Mouse (Mus musculus) stomach, postnatal 0 days (tissue): ENCODE measurements around the gene Mrps11. TPM values are rescaled to one million over a fixed set of nuclear protein-coding genes. Genes with fewer than 3 reads are reported as not detected.

Source experiments
- ATAC-seq: fragments of 200-750 bp; cut with Nextera tagmentation; 2 replicates; pipeline ENCODE4 v1.8.0; 2017; ENCODE audit not compliant: low FRiP score, low TSS enrichment
- DNase-seq: peaks from one replicate; pipeline ENCODE4 v3.0.0-alpha.2; 2016; ENCODE audit warnings: low spot score
- H3K27ac ChIP-seq: fragments of 300-500 bp; sonication (generic); replicated peaks from 2 replicates; pipeline ENCODE4 v1.5.1; 2014; ENCODE audit warnings: mild to moderate bottlenecking, control low read depth
- H3K27me3 ChIP-seq: fragments of 300-500 bp; sonication (generic); 2 replicates; pipeline ENCODE4 v1.6.1; 2014; ENCODE audit warnings: low read length; ENCODE audit not compliant: control insufficient read depth, insufficient read depth
- H3K36me3 ChIP-seq: fragments of 300-500 bp; sonication (generic); 2 replicates; pipeline ENCODE4 v1.6.1; 2014; ENCODE audit warnings: low read length, mixed read lengths; ENCODE audit not compliant: control insufficient read depth, insufficient read depth
- H3K4me1 ChIP-seq: fragments of 300-500 bp; sonication (generic); replicated peaks from 2 replicates; pipeline ENCODE4 v1.6.1; 2014; ENCODE audit warnings: antibody characterized with exemption; ENCODE audit not compliant: control insufficient read depth, insufficient read depth
- H3K4me2 ChIP-seq: fragments of 300-500 bp; sonication (generic); replicated peaks from 2 replicates; pipeline ENCODE4 v1.6.1; 2014; ENCODE audit warnings: low read depth, mild to moderate bottlenecking, control low read depth, moderate library complexity
- H3K4me3 ChIP-seq: fragments of 300-500 bp; sonication (generic); 2 replicates; pipeline ENCODE4 v1.5.1; 2014; ENCODE audit warnings: low read depth, low read length, control low read depth
- H3K9ac ChIP-seq: fragments of 300-500 bp; sonication (generic); 2 replicates; pipeline ENCODE4 v1.6.1; 2014; ENCODE audit warnings: mild to moderate bottlenecking, low read length, control low read depth, mixed read lengths
- H3K9me3 ChIP-seq: fragments of 300-500 bp; sonication (generic); 2 replicates; pipeline ENCODE4 v1.6.1; 2016; ENCODE audit warnings: low read length; ENCODE audit not compliant: control insufficient read depth
- CTCF ChIP-seq: IDR thresholded peaks from 2 replicates; pipeline ENCODE4 v1.5.1; 2016; ENCODE audit warnings: antibody characterized with exemption, low read depth, mild to moderate bottlenecking, moderate library complexity
- EP300 ChIP-seq: optimal IDR thresholded peaks from 2 replicates; pipeline ENCODE3; 2016; ENCODE audit warnings: antibody characterized with exemption
- WGBS: fragments of 180-500 bp; shearing (Covaris S2); extraction: QIAGEN DNeasy Blood & Tissue Kit; methylation state at CpG from one replicate; pipeline ENCODE4 v1.1.7; 2014; 5-methylcytosine and 5-hydroxymethylcytosine counted together
- polyA plus RNA-seq: library from polyadenylated mRNA; unstranded; fragments of >200 nt; fragmentation: Nextera tagmentation; extraction: Ambion mirVana; gene quantifications from 2 replicates; pipeline ENCODE4 v1.2.1, GENCODE M21; 2015

Gene Mrps11
- 40.0 and 41.1 TPM in 2 replicates for polyA plus RNA-seq

- TF ChIP-seq CTCF (no peak), EP300 (no peak)
- WGBS = under 1% methylated on average over 44 of the region's 44 CpGs
- Histone ChIP-seq H3K4me3 (peak within 1 kb of the TSS; percentile 86), H3K27me3 (no peaks in the 10 kb centered on the region), H3K27ac (peak within 1 kb of the TSS; percentile 19; the same call in 1 of the 2 replicates), H3K9ac (peak within 1 kb of the TSS; percentile 86), H3K36me3 (peaks cover 5% of the 10 kb centered on the region), H3K4me2 (peak within 1 kb of the TSS; percentile 91), H3K4me1 (peaks cover 5% of the 10 kb centered on the region; the same call in 1 of the 2 replicates), H3K9me3 (no peaks in the 10 kb centered on the region)
- ATAC-seq (peak; percentile 99), DNase-seq (peak; percentile 89)
These were observed at the start of gene Mrps11, which contains the start of gene Mrpl46 for GRCm38 (mm10) chr7:78782639-78783581. Mrps11 (plus strand) TSS chr7:78783119. Mrpl46 (minus strand) TSS chr7:78783531.

GRCm38 (mm10) chr7:78737196-78737595, 45.7 kb upstream of the Mrps11 start:
- Histone ChIP-seq H3K4me2 (no peak overlapping the region), H3K4me3 (no peak overlapping the region), H3K9me3 (no peaks in the 10 kb centered on the region), H3K36me3 (no peaks in the 10 kb centered on the region), H3K27ac (no peak overlapping the region), H3K27me3 (no peaks in the 10 kb centered on the region), H3K4me1 (no peaks in the 10 kb centered on the region), H3K9ac (no peak overlapping the region)
- TF ChIP-seq CTCF (no peak), EP300 (no peak)
- DNase-seq (no peak), ATAC-seq (no peak)
- WGBS = 87% methylated on average over 6 of the region's 6 CpGs

GRCm38 (mm10) chr7:78737614-78738210, 45.2 kb upstream of the Mrps11 start, which contains the start of gene Ntrk3:
Ntrk3 (minus strand) TSS chr7:78738012.
- DNase-seq = no peak
- no peaks in the 10 kb centered on the region for H3K4me1 ChIP-seq
- H3K4me2 ChIP-seq = no peak within 1 kb of the TSS
- no peaks in the 10 kb centered on the region for H3K27me3 ChIP-seq
- no peak for ATAC-seq
- TF ChIP-seq CTCF = no peak
- no peak for TF ChIP-seq EP300
- H3K27ac ChIP-seq = no peak within 1 kb of the TSS
- WGBS = 78% methylated on average over 5 of the region's 5 CpGs
- no peak within 1 kb of the TSS for H3K4me3 ChIP-seq
- H3K9me3 ChIP-seq = no peaks in the 10 kb centered on the region
- no peak within 1 kb of the TSS for H3K9ac ChIP-seq
- H3K36me3 ChIP-seq = no peaks in the 10 kb centered on the region

GRCm38 (mm10) chr7:78739351-78740000, 43.4 kb upstream of the Mrps11 start:
- H3K27me3 ChIP-seq = no peaks in the 10 kb centered on the region
- H3K4me1 ChIP-seq = no peaks in the 10 kb centered on the region
- no peak overlapping the region for H3K27ac ChIP-seq
- no peak for ATAC-seq
- WGBS = 72% methylated on average over 8 of the region's 8 CpGs
- no peaks in the 10 kb centered on the region for H3K36me3 ChIP-seq
- H3K4me2 ChIP-seq = no peak overlapping the region
- H3K9ac ChIP-seq = no peak overlapping the region
- TF ChIP-seq EP300 = no peak
- no peak for TF ChIP-seq CTCF
- DNase-seq = no peak
- no peaks in the 10 kb centered on the region for H3K9me3 ChIP-seq
- H3K4me3 ChIP-seq = no peak overlapping the region

- no peak overlapping the region for H3K4me3 ChIP-seq
- H3K9me3 ChIP-seq = no peaks in the 10 kb centered on the region
- no peak overlapping the region for H3K9ac ChIP-seq
- DNase-seq (no peak), ATAC-seq (no peak)
- H3K4me2 ChIP-seq = no peak overlapping the region
- TF ChIP-seq CTCF (no peak), EP300 (no peak)
- H3K4me1 ChIP-seq = no peaks in the 10 kb centered on the region
- no peaks in the 10 kb centered on the region for H3K36me3 ChIP-seq
- H3K27me3 ChIP-seq = no peaks in the 10 kb centered on the region
- no peak overlapping the region for H3K27ac ChIP-seq
- 56% methylated on average over 5 of the region's 5 CpGs for WGBS
These were observed 39.1 kb upstream of the Mrps11 start for GRCm38 (mm10) chr7:78743731-78744385.
